11 mouse cellular contexts compared by ENCODE assay signal in genomic region chr2:65981965-65982364, GRCm38 (mm10).
DNase-seq lines count a peak whose midpoint lies in the region; ATAC-seq and TF ChIP-seq lines count a peak whose summit lies in the region.
"Had no signal": no experiment of that assay in that cellular context is flagged by ENCODE, and none has a peak within 500 bp of the region (broad histone marks: within the 10 kb centered on the region; RNA-seq: fewer than 3 reads in every experiment).

No protein-coding gene starts in this region.

- no peak for TF ChIP-seq POLR2A in lung, adult 2 months (IDR thresholded peaks at IDR 0.05; ENCODE audit: borderline replicate concordance, extremely low read depth, low read depth, low read length)

- no peaks in the 10 kb centered on the region for H3K36me3 ChIP-seq in forebrain, embryonic 12.5 days (replicated peaks)
- no peaks in the 10 kb centered on the region; the same call in 1 of the 2 replicates for H3K36me3 ChIP-seq in forebrain, postnatal 0 days (ENCODE audit: insufficient read depth)
- H3K36me3 ChIP-seq in neural tube, embryonic 12.5 days: no peaks in the 10 kb centered on the region
- no peaks in the 10 kb centered on the region for H3K36me3 ChIP-seq in neural tube, embryonic 14.5 days (ENCODE audit: control insufficient read depth, insufficient read depth, low read length)
- H3K36me3 ChIP-seq: intestine, embryonic 15.5 days had no signal

- 52% methylated on average over 4 of the region's 4 CpGs for WGBS in forebrain, embryonic 12.5 days
- WGBS in forebrain, postnatal 0 days: 40% methylated on average over 4 of the region's 4 CpGs
- WGBS in neural tube, embryonic 12.5 days: 47% methylated on average over 4 of the region's 4 CpGs
- 50% methylated on average over 4 of the region's 4 CpGs for WGBS in lung, adult 2 months
- WGBS in neural tube, embryonic 14.5 days: 32% methylated on average over 4 of the region's 4 CpGs

- H3K27me3 ChIP-seq in forebrain, embryonic 12.5 days: no peaks in the 10 kb centered on the region
- H3K27me3 ChIP-seq in forebrain, postnatal 0 days (ENCODE audit: insufficient read depth, low read length): no peaks in the 10 kb centered on the region
- H3K27me3 ChIP-seq in neural tube, embryonic 12.5 days (replicated peaks): no peaks in the 10 kb centered on the region
- H3K27me3 ChIP-seq in neural tube, embryonic 14.5 days (ENCODE audit: control insufficient read depth, insufficient read depth, low read length): no peaks in the 10 kb centered on the region
- H3K27me3 ChIP-seq: intestine, embryonic 15.5 days had no signal

- H3K4me1 ChIP-seq in forebrain, embryonic 12.5 days: peaks cover 28% of the 10 kb centered on the region
- H3K4me1 ChIP-seq in forebrain, postnatal 0 days (ENCODE audit: insufficient read depth): no peaks in the 10 kb centered on the region
- peaks cover 24% of the 10 kb centered on the region for H3K4me1 ChIP-seq in neural tube, embryonic 12.5 days
- no peaks in the 10 kb centered on the region for H3K4me1 ChIP-seq in lung, adult 2 months (ENCODE audit: control insufficient read depth, insufficient read depth, low read length)
- H3K4me1 ChIP-seq in neural tube, embryonic 14.5 days (ENCODE audit: control insufficient read depth, insufficient read depth, low read length): peaks cover 26% of the 10 kb centered on the region
- H3K4me1 ChIP-seq: intestine, embryonic 15.5 days had no signal

- no peak overlapping the region for H3K4me3 ChIP-seq in forebrain, embryonic 12.5 days (replicated peaks)
- no peak overlapping the region for H3K4me3 ChIP-seq in forebrain, postnatal 0 days (ENCODE audit: low read depth, low read length)
- no peak overlapping the region for H3K4me3 ChIP-seq in neural tube, embryonic 12.5 days
- H3K4me3 ChIP-seq in lung, adult 2 months (replicated peaks; ENCODE audit: extremely low read depth, low read depth, low read length): no peak overlapping the region
- no peak overlapping the region for H3K4me3 ChIP-seq in neural tube, embryonic 14.5 days (ENCODE audit: low read depth, low read length)
- H3K4me3 ChIP-seq: intestine, embryonic 15.5 days had no signal

- TF ChIP-seq CTCF in forebrain, postnatal 0 days (IDR thresholded peaks at IDR 0.05; ENCODE audit: low read depth): no peak
- no peak for TF ChIP-seq CTCF in lung, adult 2 months (IDR thresholded peaks at IDR 0.05; ENCODE audit: insufficient read depth, low read length)

- no peak for DNase-seq in forebrain, postnatal 0 days
- DNase-seq in neural tube, embryonic 10.5 days (ENCODE audit: extremely low spot score, low spot score): no peak
- peak; percentile 31 for DNase-seq in lung, adult 2 months
- no peak for DNase-seq in ovary, postnatal 14 days (ENCODE audit: low spot score)
- DNase-seq: cerebellum, adult 8-10 months; left cerebral cortex, postnatal 4 days had no signal

- peak; percentile 49 for ATAC-seq in forebrain, embryonic 12.5 days (ENCODE audit: low FRiP score)
- ATAC-seq in forebrain, postnatal 0 days: no peak
- peak; percentile 38; the same call in 1 of the 2 replicates for ATAC-seq in neural tube, embryonic 12.5 days (ENCODE audit: low FRiP score, low read depth)
- ATAC-seq in neural tube, embryonic 14.5 days (ENCODE audit: low read depth): peak; percentile 42; the same call in 1 of the 2 replicates
- ATAC-seq in granulocyte monocyte progenitor cell, adult 5-6 weeks (replicated peaks; ENCODE audit: poor library complexity, severe bottlenecking): no peak
- ATAC-seq: intestine, embryonic 15.5 days had no signal

- no peak overlapping the region for H3K27ac ChIP-seq in forebrain, embryonic 12.5 days
- H3K27ac ChIP-seq in forebrain, postnatal 0 days (ENCODE audit: low read depth, low read length): no peak overlapping the region
- H3K27ac ChIP-seq in neural tube, embryonic 12.5 days: no peak overlapping the region
- H3K27ac ChIP-seq in neural tube, embryonic 14.5 days (ENCODE audit: low read depth, low read length): no peak overlapping the region
- H3K27ac ChIP-seq: intestine, embryonic 15.5 days had no signal

- H3K9ac ChIP-seq in forebrain, embryonic 12.5 days: no peak overlapping the region
- no peak overlapping the region for H3K9ac ChIP-seq in forebrain, postnatal 0 days
- H3K9ac ChIP-seq in neural tube, embryonic 12.5 days: no peak overlapping the region
- no peak overlapping the region for H3K9ac ChIP-seq in neural tube, embryonic 14.5 days (replicated peaks; ENCODE audit: low read depth, low read length)
- H3K9ac ChIP-seq: intestine, embryonic 15.5 days had no signal

- H3K9me3 ChIP-seq in forebrain, embryonic 12.5 days: no peaks in the 10 kb centered on the region
- no peaks in the 10 kb centered on the region for H3K9me3 ChIP-seq in forebrain, postnatal 0 days (ENCODE audit: low read length)
- no peaks in the 10 kb centered on the region for H3K9me3 ChIP-seq in neural tube, embryonic 12.5 days
- H3K9me3 ChIP-seq in neural tube, embryonic 14.5 days (ENCODE audit: control insufficient read depth, low read length): no peaks in the 10 kb centered on the region
- H3K9me3 ChIP-seq: intestine, embryonic 15.5 days had no signal

- H3K4me2 ChIP-seq in forebrain, embryonic 12.5 days: no peak overlapping the region
- no peak overlapping the region for H3K4me2 ChIP-seq in forebrain, postnatal 0 days (ENCODE audit: low read depth)
- no peak overlapping the region for H3K4me2 ChIP-seq in neural tube, embryonic 12.5 days (replicated peaks)
- H3K4me2 ChIP-seq in neural tube, embryonic 14.5 days (ENCODE audit: low read depth, low read length): no peak overlapping the region
- H3K4me2 ChIP-seq: intestine, embryonic 15.5 days had no signal

Comparison
In these comparisons a context has a peak if more than half of its experiments do, and no peak if none do; other contexts are left out.
1. ATAC-seq: peak in forebrain, embryonic 12.5 days (single experiment), neural tube, embryonic 12.5 days (single experiment) and neural tube, embryonic 14.5 days (single experiment); none in forebrain, postnatal 0 days (single experiment) and granulocyte monocyte progenitor cell, adult 5-6 weeks (single experiment).